Mouse (Mus musculus) olfactory bulb, adult 2 months (tissue): ENCODE results near the gene Mtmr3. TPM values are rescaled to one million over a fixed set of nuclear protein-coding genes. Genes with fewer than 3 reads are reported as not detected.

Source experiments
- H3K27ac ChIP-seq: fragments of 200-500 bp; 2 replicates; pipeline ENCODE4 v1.5.1; 2012; ENCODE audit warnings: low read depth, low read length; ENCODE audit not compliant: insufficient read depth
- H3K4me1 ChIP-seq: fragments of 200-500 bp; 2 replicates; pipeline ENCODE4 v1.6.1; 2012; ENCODE audit warnings: low read length; ENCODE audit not compliant: control insufficient read depth, insufficient read depth
- H3K4me3 ChIP-seq: fragments of 200-500 bp; 2 replicates; pipeline ENCODE4 v1.5.1; 2012; ENCODE audit warnings: mild to moderate bottlenecking, low read depth, low read length, moderate library complexity; ENCODE audit not compliant: insufficient read depth
- CTCF ChIP-seq: fragments of 200-500 bp; IDR thresholded peaks from 2 replicates; pipeline ENCODE4 v1.5.1; 2012; ENCODE audit warnings: low read depth, mild to moderate bottlenecking, low read length, moderate library complexity; ENCODE audit not compliant: insufficient read depth
- POLR2A ChIP-seq: fragments of 200-500 bp; IDR thresholded peaks from 2 replicates; pipeline ENCODE4 v1.6.1; 2012; ENCODE audit warnings: mild to moderate bottlenecking, low read depth, low read length, moderate library complexity; ENCODE audit not compliant: insufficient read depth
- WGBS: fragments of 180-500 bp; shearing (Covaris S2); methylation state at CpG from one replicate; pipeline ENCODE4 v1.1.7; 2018; 5-methylcytosine and 5-hydroxymethylcytosine counted together
- polyA plus RNA-seq: library from polyadenylated mRNA; stranded (reverse); fragments of >200 nt; gene quantifications from 2 replicates; pipeline ENCODE4 v1.2.4, GENCODE M21; 2012; ENCODE audit warnings: low replicate concordance; ENCODE audit not compliant: missing spikeins, insufficient read depth, insufficient read length

Mtmr3 gene
- polyA plus RNA-seq, 1 experiment = not detected

- TF ChIP-seq POLR2A (no peak), CTCF (no peak)
- H3K4me3 ChIP-seq = no peak overlapping the region
- 81% methylated on average over 5 of the region's 5 CpGs for WGBS
- peaks cover 2% of the 10 kb centered on the region for H3K4me1 ChIP-seq
- H3K27ac ChIP-seq = no peak overlapping the region
Observed at GRCm38 (mm10) chr11:4484541-4484940, 110.1 kb downstream of the Mtmr3 start.

GRCm38 (mm10) chr11:4482641-4483040, 112.0 kb downstream of the Mtmr3 start:
- Histone ChIP-seq H3K27ac (no peak overlapping the region), H3K4me3 (no peak overlapping the region), H3K4me1 (peaks cover 2% of the 10 kb centered on the region)
- TF ChIP-seq CTCF (no peak), POLR2A (no peak)
- 79% methylated on average over 5 of the region's 5 CpGs for WGBS

DNA sequence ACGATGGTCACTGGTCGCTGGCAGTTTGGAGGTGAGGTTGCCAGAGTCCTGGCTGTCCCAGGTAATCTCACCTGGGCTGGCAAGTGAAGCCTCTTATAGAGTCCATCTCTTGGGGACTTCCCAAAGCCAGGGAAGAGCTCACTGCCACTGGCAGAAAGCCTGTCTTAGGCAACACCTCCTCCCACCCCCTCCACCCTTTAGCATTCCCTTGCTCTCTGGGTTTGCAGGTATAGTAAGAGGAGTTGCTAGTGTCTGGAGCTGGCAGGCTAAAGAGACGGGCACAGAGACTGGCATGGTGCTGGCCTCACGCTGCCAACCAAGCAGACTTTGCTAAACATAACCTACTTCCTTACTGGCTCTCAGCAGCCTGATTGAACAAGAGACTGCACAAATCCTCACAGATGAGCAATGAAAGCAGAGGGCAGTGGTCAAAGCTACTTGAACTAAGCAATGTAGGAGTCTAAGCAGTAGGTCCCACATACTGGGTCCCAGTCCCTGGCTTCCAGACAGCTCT, 118.4 kb downstream of the Mtmr3 start:
- Histone ChIP-seq H3K4me3 (no peak overlapping the region), H3K27ac (no peak overlapping the region), H3K4me1 (no peaks in the 10 kb centered on the region)
- TF ChIP-seq CTCF (no peak), POLR2A (no peak)
- 52% methylated on average over 4 of the region's 4 CpGs for WGBS

DNA sequence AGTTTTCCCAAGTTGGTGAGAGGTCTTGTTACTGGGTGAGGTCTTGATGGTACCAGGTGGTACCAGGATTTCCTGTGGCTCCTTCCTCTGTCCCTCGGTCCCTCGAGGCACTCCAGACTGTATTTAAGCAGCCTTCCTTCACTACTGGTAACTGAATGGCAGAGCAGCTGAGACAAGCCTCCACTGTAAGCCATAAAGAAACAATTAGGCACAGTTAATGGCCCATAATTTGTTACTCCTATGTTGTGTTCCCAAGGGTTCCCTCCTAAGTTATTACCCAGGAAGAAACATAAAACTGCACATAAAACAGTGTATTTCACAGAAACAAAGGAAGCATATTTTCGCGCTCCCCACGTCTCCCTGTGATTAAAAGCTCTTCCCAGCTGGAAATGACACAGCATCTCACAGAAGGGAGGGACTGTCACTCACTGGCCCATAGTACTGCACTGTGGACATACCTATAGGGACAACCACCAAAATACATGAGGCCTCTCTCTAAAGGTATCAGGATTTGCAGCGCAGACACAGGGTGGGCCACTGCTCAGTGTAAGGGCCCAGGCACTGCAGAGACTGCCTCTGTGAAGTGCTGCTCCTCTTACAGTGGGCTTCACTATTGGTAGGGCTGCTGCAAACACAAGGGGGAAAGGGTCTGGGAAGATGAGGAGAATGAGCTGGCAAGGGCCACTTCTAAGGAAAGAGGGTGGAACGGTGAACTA, 122.0 kb downstream of the Mtmr3 start:
- Histone ChIP-seq H3K27ac (no peak overlapping the region), H3K4me1 (no peaks in the 10 kb centered on the region), H3K4me3 (no peak overlapping the region)
- WGBS = 63% methylated on average over 7 of the region's 7 CpGs
- TF ChIP-seq CTCF (no peak), POLR2A (no peak)

DNA sequence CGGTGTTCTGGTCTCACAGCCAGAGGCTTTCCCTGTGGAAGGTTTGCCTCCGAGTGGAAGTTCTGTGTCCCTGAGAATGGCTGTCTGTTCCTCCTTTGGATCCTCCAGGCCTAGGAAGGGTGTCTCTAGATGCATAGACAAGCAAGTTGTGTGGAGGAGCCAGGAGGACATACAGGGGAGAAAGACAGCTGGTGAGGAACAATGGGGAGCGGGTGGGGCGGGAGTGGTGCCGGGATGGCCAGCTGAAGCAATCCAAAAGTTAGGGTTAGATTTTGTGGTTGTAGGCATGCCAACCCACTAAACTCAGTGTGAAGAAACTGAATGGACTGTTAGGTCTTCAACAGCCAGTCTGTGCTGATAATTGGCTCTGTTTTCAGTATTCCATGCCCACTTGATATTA, 122.9 kb downstream of the Mtmr3 start:
- H3K4me1 ChIP-seq = no peaks in the 10 kb centered on the region
- no peak overlapping the region for H3K4me3 ChIP-seq
- 89% methylated on average over 5 of the region's 5 CpGs for WGBS
- TF ChIP-seq CTCF (no peak), POLR2A (no peak)
- H3K27ac ChIP-seq = no peak overlapping the region

DNA sequence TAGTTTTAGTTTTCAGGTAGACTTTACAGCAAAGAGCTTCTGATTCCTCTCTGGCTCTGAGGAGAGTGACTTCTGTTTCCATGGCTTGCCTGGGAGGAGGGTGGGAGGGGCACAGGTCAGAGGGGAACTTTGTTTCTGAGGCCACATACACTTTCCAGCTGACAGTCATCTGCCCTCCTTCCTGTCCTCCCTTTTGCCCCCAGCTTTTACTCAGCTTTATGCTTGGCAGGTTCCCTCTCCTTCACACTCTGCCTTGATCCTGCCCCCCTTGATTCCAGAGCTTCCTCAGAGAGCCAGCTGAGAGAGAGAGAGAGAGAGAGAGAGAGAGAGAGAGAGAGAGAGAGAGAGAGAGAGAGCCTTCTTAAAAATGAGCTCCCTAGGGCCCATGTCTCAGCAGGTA, 123.4 kb downstream of the Mtmr3 start:
- H3K27ac ChIP-seq = no peak overlapping the region
- no peaks in the 10 kb centered on the region for H3K4me1 ChIP-seq
- H3K4me3 ChIP-seq = no peak overlapping the region
- TF ChIP-seq POLR2A (no peak), CTCF (no peak)

DNA sequence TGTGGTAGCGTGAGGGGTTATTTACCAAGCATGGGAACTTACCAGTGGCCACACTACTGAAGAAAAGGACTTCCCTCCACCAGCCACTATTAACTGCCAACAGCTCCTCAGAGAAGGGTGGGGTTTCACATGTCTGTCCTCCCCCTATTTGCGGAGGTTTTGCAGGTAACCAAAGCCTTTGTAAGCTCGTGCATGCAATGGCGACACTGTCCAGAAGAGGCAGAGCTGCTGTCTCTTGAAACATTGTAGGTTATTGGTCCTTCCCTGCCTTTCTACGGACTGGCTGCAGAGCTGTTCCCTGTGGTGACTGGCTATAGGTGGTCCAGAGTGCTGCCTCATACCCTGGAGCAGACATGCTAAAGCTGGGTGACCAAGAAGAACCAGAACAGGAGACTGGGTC, 125.6 kb downstream of the Mtmr3 start:
- TF ChIP-seq POLR2A = no peak
- no peak for TF ChIP-seq CTCF
- Histone ChIP-seq H3K4me3 (no peak overlapping the region), H3K27ac (no peak overlapping the region), H3K4me1 (no peaks in the 10 kb centered on the region)
- WGBS = 76% methylated on average over 5 of the region's 5 CpGs

GRCm38 (mm10) chr11:4467436-4467835, 127.2 kb downstream of the Mtmr3 start:
- no peak for TF ChIP-seq POLR2A
- no peak for TF ChIP-seq CTCF
- H3K4me1 ChIP-seq = no peaks in the 10 kb centered on the region
- H3K4me3 ChIP-seq = no peak overlapping the region
- 97% methylated on average over 1 of the region's 1 CpGs for WGBS
- no peak overlapping the region for H3K27ac ChIP-seq

DNA sequence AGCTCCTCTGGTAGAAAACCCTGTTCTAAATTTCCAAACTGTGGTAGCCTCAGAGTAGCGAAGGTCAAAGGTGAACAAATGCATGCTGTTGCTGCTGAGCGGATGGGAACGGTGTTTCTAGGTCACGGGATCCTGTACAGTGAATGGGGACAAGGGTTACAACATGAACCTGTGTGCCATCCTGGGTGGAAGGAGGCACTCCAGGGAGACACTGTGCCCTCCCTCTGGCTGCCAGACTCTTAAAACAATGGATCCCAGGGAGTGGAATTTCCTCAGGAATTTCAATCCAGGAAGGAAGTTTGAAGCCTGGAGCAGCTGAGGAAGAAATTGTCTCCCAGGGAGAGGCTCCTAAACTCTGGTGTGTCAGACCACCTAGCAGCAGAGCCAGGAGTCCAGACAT, 128.5 kb downstream of the Mtmr3 start:
- no peak overlapping the region for H3K4me3 ChIP-seq
- H3K4me1 ChIP-seq = no peaks in the 10 kb centered on the region
- TF ChIP-seq POLR2A (no peak), CTCF (no peak)
- H3K27ac ChIP-seq = no peak overlapping the region
- 84% methylated on average over 4 of the region's 4 CpGs for WGBS
